1 mouse cellular context compared by ENCODE assay signal in the genomic region with DNA sequence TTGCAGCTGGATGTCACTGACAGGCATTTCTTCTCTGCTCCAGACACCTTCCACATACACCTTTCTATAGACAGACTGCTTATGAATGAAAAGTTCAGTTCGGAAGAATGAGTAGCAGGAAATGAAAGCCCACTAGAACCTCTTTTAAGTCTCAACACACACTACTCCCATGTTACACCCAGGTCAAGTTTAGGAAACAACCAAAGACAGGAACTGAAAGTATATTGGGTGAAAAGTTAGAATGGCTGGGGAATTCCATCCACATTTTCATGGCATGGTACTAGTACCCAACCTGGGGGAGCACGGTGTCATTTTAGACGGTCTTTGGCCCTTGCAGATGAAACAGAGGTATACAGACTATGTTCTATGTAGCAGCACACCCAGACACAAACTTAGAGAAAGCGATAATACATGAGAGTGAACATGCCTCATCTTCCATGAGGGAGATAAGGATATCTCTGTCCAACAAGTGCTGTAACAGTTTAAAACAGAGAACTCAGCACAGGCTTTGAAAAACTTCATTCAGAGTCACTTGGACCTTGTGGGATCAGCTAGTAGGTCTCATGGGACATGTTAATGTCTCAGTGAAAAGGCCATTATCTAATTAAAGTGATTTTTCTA.
TF ChIP-seq lines count a peak whose summit lies in the region.

No protein-coding gene starts in this region.

TF ChIP-seq in MEL, 35 proteins besides CTCF, POLR2A, EP300 and RAD21:
- peak; percentile 56; the same call in 1 of the 2 replicates for TF ChIP-seq TCF12 (IDR thresholded peaks at IDR 0.05; ENCODE audit: low read depth, low read length)
- TF ChIP-seq ZC3H11A (IDR thresholded peaks at IDR 0.05; ENCODE audit: low read depth, low read length), result no peak
- TF ChIP-seq MXI1 (IDR thresholded peaks at IDR 0.05; ENCODE audit: low read depth, low read length), result 0 out of 2 replicates have a peak, but pooled peaks have one; percentile 22
- no peak for TF ChIP-seq POLR2AphosphoS5 (IDR thresholded peaks at IDR 0.05; ENCODE audit: borderline replicate concordance, low read depth, low read length)
- TF ChIP-seq JUND (IDR thresholded peaks at IDR 0.05; ENCODE audit: low read depth, low read length), result no peak
- TF ChIP-seq KAT2A (conservative IDR thresholded peaks at IDR 0.05; ENCODE audit: low read depth, low read length), result no peak
- no peak for TF ChIP-seq ETS1 (IDR thresholded peaks at IDR 0.05; ENCODE audit: low read depth, low read length)
- TF ChIP-seq MAFK (IDR thresholded peaks at IDR 0.05; ENCODE audit: borderline replicate concordance, low read depth, low read length), result no peak
- TF ChIP-seq GATA1 (IDR thresholded peaks at IDR 0.05; ENCODE audit: low read depth, low read length), result peak; percentile 70
- no peak for TF ChIP-seq SMC3 (IDR thresholded peaks at IDR 0.05; ENCODE audit: low read depth, low read length)
- TF ChIP-seq USF2 (IDR thresholded peaks at IDR 0.05; ENCODE audit: borderline replicate concordance in 1 of 2, insufficient read depth in 1 of 2, low read depth in 1 of 2, low read length in 2 of 2), result no peak
- TF ChIP-seq MYB (IDR thresholded peaks at IDR 0.05; ENCODE audit: low read depth, low read length), result no peak
- no peak for TF ChIP-seq MAX (IDR thresholded peaks at IDR 0.05; ENCODE audit: low read length)
- TF ChIP-seq ZNF384 (IDR thresholded peaks at IDR 0.05; ENCODE audit: low read depth, low read length), result no peak
- no peak for TF ChIP-seq RCOR1 (IDR thresholded peaks at IDR 0.05; ENCODE audit: low read depth, low read length)
- TF ChIP-seq SIN3A (IDR thresholded peaks at IDR 0.05; ENCODE audit: low read length), result no peak
- no peak for TF ChIP-seq BHLHE40 (IDR thresholded peaks at IDR 0.05; ENCODE audit: borderline replicate concordance, low read depth, low read length)
- TF ChIP-seq ELF1 (IDR thresholded peaks at IDR 0.05; ENCODE audit: low read depth, low read length), result no peak
- TF ChIP-seq ZKSCAN1 (IDR thresholded peaks at IDR 0.05; ENCODE audit: low read depth, low read length), result no peak
- TF ChIP-seq NRF1 (IDR thresholded peaks at IDR 0.05; ENCODE audit: insufficient read depth, low read depth, low read length, poor library complexity, severe bottlenecking), result no peak
- TF ChIP-seq MYC (IDR thresholded peaks at IDR 0.05; ENCODE audit: low read depth, low read length), result no peak
- TF ChIP-seq ZMIZ1 (IDR thresholded peaks at IDR 0.05; ENCODE audit: low read depth, low read length), result no peak
- no peak for TF ChIP-seq TAL1 (IDR thresholded peaks at IDR 0.05; ENCODE audit: low read length)
- TF ChIP-seq E2F4 (IDR thresholded peaks at IDR 0.05; ENCODE audit: borderline replicate concordance, low read depth, low read length), result no peak
- no peak for TF ChIP-seq MEF2A (IDR thresholded peaks at IDR 0.05; ENCODE audit: extremely low read depth, insufficient replicate concordance, low read depth, low read length, poor library complexity, severe bottlenecking)
- TF ChIP-seq HCFC1 (IDR thresholded peaks at IDR 0.05; ENCODE audit: low read depth, low read length), result no peak
- no peak for TF ChIP-seq CHD1 (IDR thresholded peaks at IDR 0.05; ENCODE audit: low read depth, low read length)
TF ChIP-seq in MEL: peak in this region for 3.
